Mouse (Mus musculus) heart, postnatal 0 days (tissue): Measurements from ENCODE around the gene Dnah1.

Experiments
- CTCF ChIP-seq: IDR thresholded peaks from 2 replicates; pipeline ENCODE4 v1.5.1; 2016; ENCODE audit warnings: antibody characterized with exemption, control low read depth, low read depth
- EP300 ChIP-seq: IDR thresholded peaks from 2 replicates; pipeline ENCODE4 v1.6.1; 2016; ENCODE audit warnings: antibody characterized with exemption, low read depth

- no peak for TF ChIP-seq CTCF
- no peak for TF ChIP-seq EP300
Measured at GRCm38 (mm10) chr14:31260374-31260773, 63.3 kb downstream of the Dnah1 start.
